Mouse (Mus musculus) kidney, embryonic 14.5 days (tissue): Measurements from ENCODE around the gene Oas3. TPM values are rescaled to one million over a fixed set of nuclear protein-coding genes. Genes with fewer than 3 reads are reported as not detected.
"Not testable (repeated sequence)": the region's sequence is repeated elsewhere in the genome, so short reads cannot be mapped to it uniquely, and the experiment has no call there.

Experiments
- ATAC-seq: fragments of 200-750 bp; cut with Nextera tagmentation; 2 replicates; pipeline ENCODE4 v1.8.0; 2017; ENCODE audit warnings: moderate number of reproducible peaks, mild to moderate bottlenecking, moderate TSS enrichment, moderate library complexity; ENCODE audit not compliant: low FRiP score, low TSS enrichment
- H3K27ac ChIP-seq: fragments of 300-500 bp; sonication (generic); 2 replicates; pipeline ENCODE4 v1.5.1; 2014; ENCODE audit warnings: low read depth, mild to moderate bottlenecking, low read length, moderate library complexity, mixed read lengths
- H3K27me3 ChIP-seq: fragments of 300-500 bp; sonication (generic); 2 replicates; pipeline ENCODE4 v1.6.1; 2014; ENCODE audit warnings: mild to moderate bottlenecking, low read length; ENCODE audit not compliant: control insufficient read depth, insufficient read depth
- H3K36me3 ChIP-seq: fragments of 300-500 bp; sonication (generic); 2 replicates; pipeline ENCODE4 v1.6.1; 2014; ENCODE audit warnings: low read length, mixed read lengths; ENCODE audit not compliant: control insufficient read depth, insufficient read depth
- H3K4me1 ChIP-seq: fragments of 300-500 bp; sonication (generic); 2 replicates; pipeline ENCODE4 v1.6.1; 2014; ENCODE audit warnings: low read length, mixed read lengths; ENCODE audit not compliant: control insufficient read depth, insufficient read depth
- H3K4me2 ChIP-seq: fragments of 300-500 bp; sonication (generic); replicated peaks from 2 replicates; pipeline ENCODE4 v1.6.1; 2014; ENCODE audit warnings: low read depth, mild to moderate bottlenecking, low read length
- H3K4me3 ChIP-seq: fragments of 300-500 bp; sonication (generic); 2 replicates; pipeline ENCODE4 v1.5.1; 2014; ENCODE audit warnings: mild to moderate bottlenecking, low read length
- H3K9ac ChIP-seq: fragments of 300-500 bp; sonication (generic); 2 replicates; pipeline ENCODE4 v1.6.1; 2014; ENCODE audit warnings: low read depth, mild to moderate bottlenecking, low read length, moderate library complexity
- H3K9me3 ChIP-seq: fragments of 300-500 bp; sonication (generic); 2 replicates; pipeline ENCODE4 v1.6.1; 2016; ENCODE audit warnings: low read length; ENCODE audit not compliant: control insufficient read depth
- whole genome bisulfite sequencing: fragments of 180-500 bp; shearing (Covaris S2); extraction: QIAGEN DNeasy Blood & Tissue Kit; methylation state at CpG from one replicate; pipeline ENCODE4 v1.1.7; 2014; 5-methylcytosine and 5-hydroxymethylcytosine counted together
- polyA plus RNA-seq: library from polyadenylated mRNA; unstranded; fragments of >200 nt; fragmentation: Nextera tagmentation; extraction: Ambion mirVana; gene quantifications from 2 replicates; pipeline ENCODE4 v1.2.1, GENCODE M21; 2014

Oas3 gene
- polyA plus RNA-seq, 1 experiment from 2014 or later: not detected

DNA sequence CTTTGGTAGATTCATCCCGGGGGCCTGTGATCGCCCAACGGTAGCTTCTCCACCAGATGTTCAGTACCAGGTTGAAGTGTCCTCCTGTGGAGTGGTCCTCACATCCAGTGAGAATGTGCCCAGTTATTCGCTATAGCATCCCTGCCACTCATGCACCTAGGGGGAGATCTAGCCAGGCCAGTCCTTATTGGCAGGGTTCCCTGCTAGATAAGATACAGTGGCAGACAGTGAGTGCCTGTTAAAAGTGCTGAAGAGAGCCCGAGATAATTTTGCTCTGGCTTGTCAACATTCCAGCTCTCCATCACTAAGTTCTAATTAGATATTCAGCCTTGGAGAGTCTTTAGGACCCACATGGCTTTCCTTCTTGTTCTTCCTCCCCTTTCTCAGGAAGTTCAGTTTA is 20.7 kb upstream of the Oas3 start:
- H3K27ac ChIP-seq, H3K4me2 ChIP-seq, H3K27me3 ChIP-seq, ATAC-seq, H3K4me3 ChIP-seq, H3K9ac ChIP-seq, H3K9me3 ChIP-seq, H3K4me1 ChIP-seq, H3K36me3 ChIP-seq: not testable (repeated sequence)
- WGBS: 81% methylated on average over 5 of the region's 5 CpGs

DNA sequence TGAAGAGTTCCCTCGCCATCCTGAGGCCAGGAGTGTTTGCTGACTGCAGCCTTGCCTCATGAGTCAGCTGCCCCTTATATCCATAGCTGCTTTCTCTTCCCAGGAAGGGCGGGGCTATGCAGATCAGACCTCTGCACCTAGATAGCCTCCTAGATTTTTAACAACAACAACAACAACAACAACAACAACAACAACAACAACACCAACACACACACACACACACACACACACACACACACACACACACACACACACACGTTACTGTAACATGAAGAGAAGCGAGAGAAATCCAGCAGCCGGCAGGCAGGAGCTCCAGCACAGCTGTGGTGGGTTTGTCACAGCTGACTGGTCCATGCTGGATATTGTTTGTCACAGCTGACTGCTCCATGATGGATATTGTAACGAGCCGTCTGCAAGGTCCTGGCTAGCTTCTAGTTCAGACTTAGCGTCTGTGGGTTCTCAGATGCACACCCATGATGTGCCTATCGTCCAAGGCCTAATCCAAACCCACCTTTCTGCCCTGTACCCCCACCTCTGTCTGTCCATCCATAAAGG is 18.1 kb upstream of the Oas3 start, which contains the start of gene Oas1e:
Oas1e (minus strand) TSS at position 51 of the 555 bp plus-strand sequence.
- H3K9ac ChIP-seq, H3K4me3 ChIP-seq, H3K4me2 ChIP-seq, H3K36me3 ChIP-seq, H3K27ac ChIP-seq, H3K9me3 ChIP-seq, H3K27me3 ChIP-seq, H3K4me1 ChIP-seq: not testable (repeated sequence)
- 0 out of 2 replicates have a peak, but pooled peaks have one; percentile 49 for ATAC-seq
- 32% methylated on average over 9 of the region's 9 CpGs for WGBS

DNA sequence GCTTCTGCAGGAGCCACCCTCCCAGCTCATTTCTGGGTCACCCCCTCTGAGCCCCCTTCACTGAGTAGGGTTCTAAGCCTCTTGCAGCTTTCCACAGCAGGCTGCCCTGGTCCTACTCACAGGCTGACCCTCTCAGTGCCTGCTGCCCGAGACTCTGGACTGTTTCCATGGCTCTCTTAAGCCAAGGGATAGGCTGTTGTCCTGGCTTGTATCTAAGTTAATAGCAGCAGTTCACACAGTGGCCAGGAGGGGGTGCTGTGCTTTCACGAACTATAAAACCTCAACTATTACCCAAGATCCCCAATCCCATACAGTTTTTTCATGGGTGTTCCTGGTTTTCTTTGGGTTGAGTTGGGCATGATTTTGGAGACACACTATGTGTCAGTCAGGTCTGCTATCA is 15.6 kb upstream of the Oas3 start:
- H3K4me1 ChIP-seq: no peaks in the 10 kb centered on the region
- H3K27me3 ChIP-seq: no peaks in the 10 kb centered on the region
- ATAC-seq: no peak
- H3K36me3 ChIP-seq: no peaks in the 10 kb centered on the region
- H3K27ac ChIP-seq: no peak overlapping the region
- H3K4me3 ChIP-seq: no peak overlapping the region
- 24% methylated on average over 2 of the region's 2 CpGs for WGBS
- no peak overlapping the region for H3K9ac ChIP-seq
- H3K4me2 ChIP-seq: no peak overlapping the region
- no peaks in the 10 kb centered on the region for H3K9me3 ChIP-seq

DNA sequence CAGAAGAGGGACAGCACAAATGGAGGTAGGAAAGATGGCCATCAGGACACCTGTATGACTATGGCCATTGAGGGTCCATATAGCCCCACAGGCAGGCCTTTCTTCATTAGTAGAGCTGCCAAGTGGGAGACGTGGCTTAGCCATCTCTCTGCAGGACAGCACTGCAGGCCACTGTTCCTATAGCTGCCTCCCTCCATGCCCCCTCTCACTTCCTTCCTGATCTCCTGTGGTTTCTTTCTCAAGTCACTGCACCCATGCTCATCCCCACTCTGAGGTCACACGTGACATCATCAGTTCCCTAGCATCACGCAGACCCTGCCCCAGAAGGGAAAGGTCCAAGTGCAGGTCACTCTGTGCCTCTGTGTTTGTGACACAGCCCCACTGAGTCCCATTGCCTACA is 9.6 kb upstream of the Oas3 start:
- Histone ChIP-seq H3K9me3 (no peaks in the 10 kb centered on the region), H3K4me1 (no peaks in the 10 kb centered on the region), H3K4me2 (no peak overlapping the region), H3K27me3 (no peaks in the 10 kb centered on the region), H3K4me3 (no peak overlapping the region), H3K9ac (no peak overlapping the region), H3K27ac (no peak overlapping the region), H3K36me3 (no peaks in the 10 kb centered on the region)
- 62% methylated on average over 3 of the region's 3 CpGs for WGBS
- no peak for ATAC-seq

DNA sequence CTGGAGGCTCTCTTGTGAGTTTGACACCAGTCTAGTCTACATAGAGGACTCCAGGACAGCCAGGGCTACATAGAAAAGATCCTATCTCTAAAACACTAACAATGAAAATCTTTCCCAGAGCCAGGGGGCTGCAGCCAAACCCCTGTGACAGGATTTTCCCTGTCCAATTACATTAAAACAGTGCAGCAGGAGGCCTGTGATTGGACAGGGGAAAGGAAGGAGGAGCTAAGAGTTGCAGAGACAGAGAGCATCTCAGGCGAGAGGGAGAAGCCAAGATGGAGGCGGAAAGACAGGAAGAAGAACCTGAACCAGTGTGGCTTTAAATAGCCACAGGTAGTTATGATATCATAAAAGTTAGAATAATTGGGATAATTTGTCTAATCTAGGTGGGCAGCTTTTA is 5.0 kb upstream of the Oas3 start:
- Histone ChIP-seq H3K9me3 (no peaks in the 10 kb centered on the region), H3K4me3 (no peak overlapping the region), H3K9ac (no peak overlapping the region), H3K4me2 (no peak overlapping the region), H3K36me3 (no peaks in the 10 kb centered on the region), H3K27ac (no peak overlapping the region), H3K27me3 (no peaks in the 10 kb centered on the region), H3K4me1 (no peaks in the 10 kb centered on the region)
- ATAC-seq: no peak
- 75% methylated on average over 2 of the region's 2 CpGs for WGBS

DNA sequence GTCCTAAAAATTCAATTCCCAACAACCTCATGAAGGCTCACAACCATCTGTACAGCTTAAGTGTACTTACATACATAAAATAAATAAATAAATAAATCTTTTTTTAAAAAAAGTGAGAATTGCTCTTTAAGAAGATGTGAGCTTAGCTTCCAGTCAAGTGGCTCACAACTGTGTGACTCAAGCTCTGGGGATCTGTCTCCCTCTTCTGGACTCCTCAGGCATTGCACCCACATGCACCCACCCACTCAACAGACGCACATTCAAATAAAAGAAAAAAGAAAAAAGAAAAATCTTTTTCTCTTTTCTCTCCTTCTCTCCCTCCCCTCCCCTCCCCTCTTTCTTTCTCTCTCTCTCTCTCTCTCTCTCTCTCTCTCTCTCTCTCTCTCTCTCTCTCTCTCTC is 4.2 kb upstream of the Oas3 start:
- Histone ChIP-seq H3K9me3 (no peaks in the 10 kb centered on the region), H3K36me3 (no peaks in the 10 kb centered on the region), H3K4me1 (no peaks in the 10 kb centered on the region), H3K9ac (no peak overlapping the region), H3K27ac (no peak overlapping the region), H3K4me3 (no peak overlapping the region), H3K27me3 (no peaks in the 10 kb centered on the region), H3K4me2 (no peak overlapping the region)
- ATAC-seq: no peak
- 100% methylated on average over 1 of the region's 1 CpGs for WGBS

DNA sequence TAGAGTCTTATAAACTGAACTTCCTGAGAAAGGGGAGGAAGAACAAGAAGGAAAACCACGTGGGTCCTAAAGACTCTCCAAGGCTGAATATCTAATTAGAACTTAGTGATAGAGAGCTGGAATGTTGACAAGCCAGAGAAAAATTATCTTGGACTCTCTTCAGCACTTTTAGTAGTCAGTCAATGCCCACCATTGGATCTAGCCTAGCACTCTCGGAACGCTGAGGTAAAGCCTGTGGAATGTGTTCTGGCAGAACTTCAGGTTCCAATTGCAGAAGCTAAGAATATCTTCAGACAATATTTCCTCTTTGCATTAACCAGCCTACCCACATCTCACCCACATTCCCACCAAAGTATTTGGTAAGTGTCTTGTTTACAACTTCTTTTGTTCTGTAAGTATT is 2.5 kb upstream of the Oas3 start:
- Histone ChIP-seq H3K36me3 (no peaks in the 10 kb centered on the region), H3K27ac (no peak overlapping the region), H3K4me3 (no peak overlapping the region), H3K4me2 (no peak overlapping the region), H3K4me1 (no peaks in the 10 kb centered on the region), H3K9ac (no peak overlapping the region), H3K27me3 (no peaks in the 10 kb centered on the region), H3K9me3 (no peaks in the 10 kb centered on the region)
- WGBS: 56% methylated on average over 3 of the region's 3 CpGs
- no peak for ATAC-seq

DNA sequence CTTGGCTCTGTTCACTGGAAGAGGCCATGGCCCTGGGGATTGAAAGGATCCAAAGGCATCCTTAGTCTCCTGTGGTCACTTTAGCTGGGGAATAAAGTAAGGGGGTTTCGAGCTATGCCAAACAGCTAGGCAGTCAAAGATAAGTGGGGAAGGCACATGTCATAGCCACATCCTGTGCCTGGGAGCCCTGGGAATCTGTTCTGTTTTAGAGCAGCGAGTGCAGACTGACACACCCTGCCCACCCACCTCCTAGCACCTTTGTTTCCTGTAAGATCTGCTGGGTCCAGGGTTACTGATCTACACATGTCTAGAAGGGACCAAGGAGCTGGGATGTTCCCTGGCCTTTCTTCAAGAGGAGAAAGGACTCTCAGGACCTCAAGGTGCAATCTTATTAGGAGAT is 1.5 kb upstream of the Oas3 start:
- H3K27me3 ChIP-seq: no peaks in the 10 kb centered on the region
- 71% methylated on average over 2 of the region's 2 CpGs for WGBS
- H3K4me3 ChIP-seq: no peak overlapping the region
- no peak overlapping the region for H3K9ac ChIP-seq
- no peaks in the 10 kb centered on the region for H3K9me3 ChIP-seq
- H3K4me1 ChIP-seq: no peaks in the 10 kb centered on the region
- ATAC-seq: no peak
- H3K36me3 ChIP-seq: no peaks in the 10 kb centered on the region
- no peak overlapping the region for H3K27ac ChIP-seq
- H3K4me2 ChIP-seq: no peak overlapping the region

DNA sequence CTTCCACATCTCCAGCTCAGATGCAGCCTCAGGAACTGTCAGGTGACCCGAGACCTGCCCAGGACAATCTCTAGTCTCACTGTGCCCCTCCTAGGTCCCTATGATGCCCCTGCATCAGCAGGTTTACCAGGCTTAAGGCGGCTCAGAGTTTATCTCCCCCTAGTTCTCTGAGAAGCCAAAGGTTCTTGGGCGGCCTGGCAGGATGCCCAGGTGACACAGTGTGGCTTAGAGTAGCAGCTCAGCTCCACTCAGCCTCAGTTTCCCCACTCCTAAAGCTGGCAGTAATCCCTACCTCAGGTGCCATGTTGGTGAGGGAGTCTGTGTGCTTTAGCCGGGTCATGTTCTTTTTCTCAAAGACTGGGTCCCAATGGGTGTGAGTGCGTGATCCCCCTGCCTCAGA is 660 bp downstream of the Oas3 start:
- no peak overlapping the region for H3K27ac ChIP-seq
- ATAC-seq: no peak
- H3K27me3 ChIP-seq: no peaks in the 10 kb centered on the region
- WGBS: 85% methylated on average over 5 of the region's 5 CpGs
- no peak overlapping the region for H3K9ac ChIP-seq
- H3K9me3 ChIP-seq: no peaks in the 10 kb centered on the region
- H3K36me3 ChIP-seq: no peaks in the 10 kb centered on the region
- H3K4me1 ChIP-seq: no peaks in the 10 kb centered on the region
- no peak overlapping the region for H3K4me2 ChIP-seq
- no peak overlapping the region for H3K4me3 ChIP-seq
